Mouse (Mus musculus): ENCODE results near the gene Car10. TPM values are rescaled to one million over a fixed set of nuclear protein-coding genes. Genes with fewer than 3 reads are reported as not detected.
"Not testable (repeated sequence)": the region's sequence is repeated elsewhere in the genome, so short reads cannot be mapped to it uniquely, and the experiment has no call there.

Gene Car10
- polyA plus RNA-seq, 1 experiment from 2014 or later = not detected

DNA sequence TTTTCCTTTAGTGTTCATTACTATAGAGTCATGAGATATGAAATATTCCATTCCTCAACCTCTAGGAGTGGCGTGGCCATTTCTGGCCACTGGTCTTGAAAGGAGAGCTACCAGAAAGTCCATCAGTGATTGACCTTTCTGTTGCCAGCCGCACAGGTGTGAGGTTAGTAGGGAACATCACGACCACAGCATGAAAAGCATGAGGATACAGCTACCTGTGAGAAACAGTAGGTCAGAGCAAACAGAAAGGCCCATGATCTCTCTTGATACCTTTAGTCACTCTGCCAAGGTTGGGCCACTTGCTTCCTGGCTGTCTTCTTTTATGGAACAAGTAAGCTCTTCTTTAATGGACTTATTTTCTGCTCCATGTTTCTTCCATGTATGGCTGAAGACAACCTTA, 246.1 kb downstream of the Car10 start:
- H3K4me2 ChIP-seq (ENCODE audit: low read depth, low read length) = no peak overlapping the region
- no peaks in the 10 kb centered on the region for H3K9me3 ChIP-seq (ENCODE audit: control insufficient read depth, low read length)
- 75% methylated on average over 3 of the region's 3 CpGs for WGBS
- ATAC-seq (ENCODE audit: low read depth) = no peak
- no peaks in the 10 kb centered on the region for H3K36me3 ChIP-seq (ENCODE audit: control insufficient read depth, insufficient read depth, low read length)
- no peaks in the 10 kb centered on the region for H3K27me3 ChIP-seq (ENCODE audit: control insufficient read depth, insufficient read depth, low read depth, low read length)
- H3K4me1 ChIP-seq (replicated peaks; ENCODE audit: control insufficient read depth, insufficient read depth, low read length) = no peaks in the 10 kb centered on the region
- no peak overlapping the region for H3K9ac ChIP-seq (ENCODE audit: low read length)
- H3K27ac ChIP-seq (ENCODE audit: low read length) = no peak overlapping the region
- H3K4me3 ChIP-seq (ENCODE audit: low read length) = no peak overlapping the region

DNA sequence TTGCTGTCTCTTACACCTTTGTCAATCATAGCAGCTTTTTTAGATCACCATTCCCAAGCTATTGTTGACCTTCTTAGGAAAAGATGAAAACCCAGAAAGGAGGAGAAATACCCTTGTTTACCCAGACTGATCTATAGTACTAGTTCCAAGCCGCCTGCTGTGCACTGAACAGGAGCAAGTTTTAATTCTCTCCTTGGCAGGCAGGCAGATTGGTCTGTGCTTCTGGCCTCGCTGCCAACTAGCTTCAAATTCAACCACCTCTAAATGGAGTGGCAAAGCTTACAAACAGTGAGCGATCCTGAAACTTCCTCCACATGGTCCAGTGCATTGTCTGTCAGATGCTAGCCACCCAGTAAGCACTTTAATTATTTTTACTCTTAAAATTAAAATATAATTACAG, 247.0 kb downstream of the Car10 start:
- H3K36me3 ChIP-seq (ENCODE audit: control insufficient read depth, insufficient read depth, low read length) = no peaks in the 10 kb centered on the region
- H3K4me3 ChIP-seq (ENCODE audit: low read length) = no peak overlapping the region
- 74% methylated on average over 3 of the region's 3 CpGs for WGBS
- no peak overlapping the region for H3K4me2 ChIP-seq (ENCODE audit: low read depth, low read length)
- no peaks in the 10 kb centered on the region for H3K27me3 ChIP-seq (ENCODE audit: control insufficient read depth, insufficient read depth, low read depth, low read length)
- no peaks in the 10 kb centered on the region for H3K4me1 ChIP-seq (replicated peaks; ENCODE audit: control insufficient read depth, insufficient read depth, low read length)
- H3K27ac ChIP-seq (ENCODE audit: low read length) = no peak overlapping the region
- no peak overlapping the region for H3K9ac ChIP-seq (ENCODE audit: low read length)
- ATAC-seq (ENCODE audit: low read depth) = no peak
- H3K9me3 ChIP-seq (ENCODE audit: control insufficient read depth, low read length) = no peaks in the 10 kb centered on the region

DNA sequence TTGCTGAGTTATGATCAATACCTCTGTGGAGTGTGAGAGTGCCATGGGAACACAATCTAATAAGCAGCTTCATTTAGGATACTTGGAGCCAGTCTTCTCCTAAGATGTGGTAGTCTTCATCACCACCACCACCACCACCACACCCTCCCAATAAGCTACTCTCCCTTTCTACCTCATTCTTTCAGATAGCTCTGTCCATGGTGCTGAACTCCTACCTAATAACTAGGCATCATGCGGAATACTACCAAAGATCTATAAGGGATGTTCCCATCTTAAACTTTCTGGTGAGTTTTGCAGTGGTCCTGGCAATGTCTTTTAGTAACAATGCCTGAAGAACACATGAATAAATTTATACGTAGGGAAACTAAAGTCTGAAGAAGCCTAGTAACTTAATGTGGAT, 263.7 kb downstream of the Car10 start:
- H3K4me2 ChIP-seq (ENCODE audit: low read depth, low read length) = no peak overlapping the region
- H3K27ac ChIP-seq (ENCODE audit: low read length) = no peak overlapping the region
- H3K27me3 ChIP-seq (ENCODE audit: control insufficient read depth, insufficient read depth, low read depth, low read length) = no peaks in the 10 kb centered on the region
- no peak overlapping the region for H3K4me3 ChIP-seq (ENCODE audit: low read length)
- H3K9me3 ChIP-seq (ENCODE audit: control insufficient read depth, low read length) = no peaks in the 10 kb centered on the region
- WGBS = 70% methylated on average over 2 of the region's 2 CpGs
- ATAC-seq (ENCODE audit: low read depth) = no peak
- no peaks in the 10 kb centered on the region for H3K4me1 ChIP-seq (replicated peaks; ENCODE audit: control insufficient read depth, insufficient read depth, low read length)
- H3K36me3 ChIP-seq (ENCODE audit: control insufficient read depth, insufficient read depth, low read length) = no peaks in the 10 kb centered on the region
- no peak overlapping the region for H3K9ac ChIP-seq (ENCODE audit: low read length)

DNA sequence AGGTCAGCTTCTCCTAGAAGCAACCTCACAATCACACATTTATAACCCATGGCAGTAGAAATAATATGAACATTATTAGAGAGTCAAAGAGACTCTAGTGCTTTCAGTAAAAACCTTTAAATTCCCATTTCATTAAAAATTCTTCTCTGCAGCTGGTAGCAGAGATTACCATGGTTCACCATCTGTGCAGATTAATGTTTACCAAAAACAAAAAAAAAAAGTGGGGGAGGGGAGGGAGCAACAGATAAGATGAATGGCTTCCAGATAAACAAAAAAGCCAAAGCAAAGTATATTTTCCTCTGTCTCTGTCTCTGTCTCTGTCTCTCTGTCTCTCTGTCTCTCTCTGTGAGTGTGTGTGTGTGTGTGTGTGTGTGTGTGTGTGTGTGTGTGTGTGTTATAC, 266.3 kb downstream of the Car10 start:
- H3K36me3 ChIP-seq (ENCODE audit: control insufficient read depth, insufficient read depth, low read length) = no peaks in the 10 kb centered on the region
- no peaks in the 10 kb centered on the region for H3K4me1 ChIP-seq (replicated peaks; ENCODE audit: control insufficient read depth, insufficient read depth, low read length)
- H3K4me3 ChIP-seq (ENCODE audit: low read length) = no peak overlapping the region
- no peaks in the 10 kb centered on the region for H3K27me3 ChIP-seq (ENCODE audit: control insufficient read depth, insufficient read depth, low read depth, low read length)
- ATAC-seq (ENCODE audit: low read depth) = no peak
- no peaks in the 10 kb centered on the region for H3K9me3 ChIP-seq (ENCODE audit: control insufficient read depth, low read length)
- no peak overlapping the region for H3K4me2 ChIP-seq (ENCODE audit: low read depth, low read length)
- H3K27ac ChIP-seq (ENCODE audit: low read length) = no peak overlapping the region
- no peak overlapping the region for H3K9ac ChIP-seq (ENCODE audit: low read length)

DNA sequence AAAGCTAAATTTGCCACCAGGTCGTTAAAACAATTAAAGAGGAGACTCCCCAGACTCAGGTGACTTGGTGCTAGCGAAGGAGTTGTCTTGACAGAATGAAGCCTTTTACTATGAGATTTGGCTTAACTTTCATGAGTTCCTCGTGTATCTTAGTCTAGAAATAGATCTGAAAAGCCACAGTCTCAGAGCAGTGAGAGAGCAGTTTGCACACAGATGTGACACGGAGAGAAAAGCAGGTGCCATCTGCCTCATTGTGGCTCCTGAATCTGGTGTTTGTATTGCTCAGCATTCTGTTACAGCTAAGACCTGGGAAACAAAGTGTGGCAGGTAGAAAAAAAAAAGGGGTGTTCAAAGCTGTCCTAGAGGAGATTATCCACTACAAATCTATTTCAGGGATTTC, 269.4 kb downstream of the Car10 start:
- no peaks in the 10 kb centered on the region for H3K4me1 ChIP-seq (replicated peaks; ENCODE audit: control insufficient read depth, insufficient read depth, low read length)
- H3K9ac ChIP-seq (ENCODE audit: low read length) = no peak overlapping the region
- no peak overlapping the region for H3K27ac ChIP-seq (ENCODE audit: low read length)
- H3K4me3 ChIP-seq (ENCODE audit: low read length) = no peak overlapping the region
- H3K9me3 ChIP-seq (ENCODE audit: control insufficient read depth, low read length) = no peaks in the 10 kb centered on the region
- 54% methylated on average over 4 of the region's 4 CpGs for WGBS
- ATAC-seq (ENCODE audit: low read depth) = no peak
- no peak overlapping the region for H3K4me2 ChIP-seq (ENCODE audit: low read depth, low read length)
- H3K27me3 ChIP-seq (ENCODE audit: control insufficient read depth, insufficient read depth, low read depth, low read length) = no peaks in the 10 kb centered on the region
- H3K36me3 ChIP-seq (ENCODE audit: control insufficient read depth, insufficient read depth, low read length) = no peaks in the 10 kb centered on the region

DNA sequence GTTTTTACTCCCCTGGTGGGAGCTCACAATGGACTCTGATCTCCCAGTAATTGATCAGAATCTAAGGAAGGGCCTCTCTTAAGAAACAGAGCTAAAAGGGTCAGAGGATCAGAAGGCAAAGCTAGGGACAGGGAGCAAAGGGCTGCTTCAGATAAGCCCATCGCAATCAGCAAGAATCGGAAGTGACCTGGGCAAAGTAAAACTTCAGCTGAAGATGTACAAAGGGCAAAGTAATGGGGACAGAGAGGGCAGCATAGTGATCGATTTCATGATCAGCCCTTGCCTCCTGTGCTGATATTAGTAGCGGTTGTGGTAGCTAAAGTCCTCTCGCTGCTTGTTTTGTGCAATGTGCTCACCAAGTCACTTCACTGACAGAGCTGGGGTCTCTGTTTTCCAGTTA, 269.9 kb downstream of the Car10 start:
- no peaks in the 10 kb centered on the region for H3K4me1 ChIP-seq (replicated peaks; ENCODE audit: control insufficient read depth, insufficient read depth, low read length)
- H3K36me3 ChIP-seq (ENCODE audit: control insufficient read depth, insufficient read depth, low read length) = no peaks in the 10 kb centered on the region
- no peak overlapping the region for H3K4me3 ChIP-seq (ENCODE audit: low read length)
- no peak overlapping the region for H3K4me2 ChIP-seq (ENCODE audit: low read depth, low read length)
- WGBS = 76% methylated on average over 5 of the region's 5 CpGs
- H3K27me3 ChIP-seq (ENCODE audit: control insufficient read depth, insufficient read depth, low read depth, low read length) = no peaks in the 10 kb centered on the region
- H3K9me3 ChIP-seq (ENCODE audit: control insufficient read depth, low read length) = no peaks in the 10 kb centered on the region
- ATAC-seq (ENCODE audit: low read depth) = no peak
- H3K9ac ChIP-seq (ENCODE audit: low read length) = no peak overlapping the region
- no peak overlapping the region for H3K27ac ChIP-seq (ENCODE audit: low read length)

DNA sequence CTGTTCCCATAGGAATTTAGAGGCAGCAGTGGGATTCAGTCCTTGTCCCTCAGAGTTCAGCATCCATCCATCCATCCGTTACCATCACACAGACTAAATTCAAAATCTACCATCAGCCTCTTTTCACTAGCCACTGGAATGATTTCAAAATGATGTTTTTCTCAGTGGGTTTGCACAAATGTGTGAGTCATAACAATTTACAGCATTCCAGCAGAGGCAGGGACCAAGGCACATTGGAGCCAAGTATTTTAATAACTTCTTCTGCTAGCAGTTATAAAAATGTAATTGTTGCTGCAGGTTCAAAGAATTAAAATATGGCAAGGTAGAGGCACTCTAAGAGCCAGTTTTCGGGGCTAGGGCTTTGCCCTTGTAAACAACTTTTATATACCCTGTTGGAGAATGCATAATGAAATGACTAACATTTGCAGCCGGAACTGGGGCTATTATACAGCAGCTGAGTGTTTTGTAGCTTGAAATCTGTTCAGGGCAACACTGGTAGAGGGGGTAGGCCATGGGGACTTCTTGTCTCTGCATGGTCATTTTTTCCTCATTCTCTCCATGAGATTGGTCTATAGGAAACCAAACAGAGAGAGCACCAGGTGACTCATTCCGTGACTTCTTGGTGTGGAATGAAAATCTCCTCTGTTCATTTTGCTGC, 276.0 kb downstream of the Car10 start:
- Histone ChIP-seq H3K4me2 (ENCODE audit: low read depth, low read length) (no peak overlapping the region), H3K4me3 (ENCODE audit: low read length) (no peak overlapping the region), H3K27ac (ENCODE audit: low read length) (no peak overlapping the region), H3K27me3 (ENCODE audit: control insufficient read depth, insufficient read depth, low read depth, low read length) (no peaks in the 10 kb centered on the region), H3K9ac (ENCODE audit: low read length) (no peak overlapping the region), H3K36me3 (ENCODE audit: control insufficient read depth, insufficient read depth, low read length) (no peaks in the 10 kb centered on the region), H3K9me3 (ENCODE audit: control insufficient read depth, low read length) (no peaks in the 10 kb centered on the region), H3K4me1 (replicated peaks; ENCODE audit: control insufficient read depth, insufficient read depth, low read length) (no peaks in the 10 kb centered on the region)
- 71% methylated on average over 4 of the region's 4 CpGs for WGBS
- no peak for ATAC-seq (ENCODE audit: low read depth)

DNA sequence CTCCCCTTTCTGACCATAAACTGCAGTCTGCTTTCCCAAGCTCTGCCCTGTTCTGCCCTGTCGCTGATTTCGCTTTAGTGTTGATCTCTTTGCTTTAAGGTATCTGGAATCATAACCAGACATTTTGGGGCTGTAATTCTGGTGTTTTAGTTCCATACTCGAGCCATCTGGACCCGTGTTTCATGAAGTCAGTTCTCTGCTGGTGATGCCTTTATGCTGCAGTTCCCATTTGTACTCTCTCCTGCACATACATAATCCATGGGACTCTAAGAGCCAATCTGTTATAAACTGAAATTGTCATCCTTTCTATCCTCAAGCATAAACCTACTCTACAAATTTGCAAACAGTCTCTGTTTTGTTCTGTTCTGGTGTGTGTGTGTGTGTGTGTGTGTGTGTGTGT, 293.3 kb downstream of the Car10 start:
- Histone ChIP-seq H3K27me3 (ENCODE audit: control insufficient read depth, insufficient read depth, low read depth, low read length) (no peaks in the 10 kb centered on the region), H3K27ac (ENCODE audit: low read length) (no peak overlapping the region), H3K9ac (ENCODE audit: low read length) (no peak overlapping the region), H3K36me3 (ENCODE audit: control insufficient read depth, insufficient read depth, low read length) (no peaks in the 10 kb centered on the region), H3K4me2 (ENCODE audit: low read depth, low read length) (no peak overlapping the region), H3K4me3 (ENCODE audit: low read length) (no peak overlapping the region), H3K9me3 (ENCODE audit: control insufficient read depth, low read length) (no peaks in the 10 kb centered on the region), H3K4me1 (replicated peaks; ENCODE audit: control insufficient read depth, insufficient read depth, low read length) (no peaks in the 10 kb centered on the region)
- ATAC-seq (ENCODE audit: low read depth) = no peak
- 66% methylated on average over 4 of the region's 4 CpGs for WGBS

DNA sequence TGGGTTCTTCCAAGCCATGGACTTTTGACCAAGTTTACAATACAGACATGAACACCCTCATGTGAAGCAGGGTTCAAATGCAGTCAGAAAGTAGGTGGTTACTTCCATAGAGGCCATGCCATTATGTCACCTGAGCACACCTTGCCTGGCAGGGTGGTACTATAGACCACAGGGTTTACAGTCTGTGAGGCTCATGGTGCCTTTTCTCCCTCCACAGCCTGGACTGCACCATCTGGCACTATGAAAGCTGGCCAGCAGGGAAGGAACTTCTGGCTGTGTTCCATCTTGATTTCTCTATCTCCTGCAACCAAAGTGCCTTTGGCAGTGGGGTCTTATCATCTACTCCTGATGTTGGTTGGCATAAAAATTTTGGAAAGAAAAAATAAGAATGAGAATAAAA, 295.5 kb downstream of the Car10 start:
- not testable (repeated sequence) for H3K4me1 ChIP-seq (replicated peaks; ENCODE audit: control insufficient read depth, insufficient read depth, low read length); H3K27me3 ChIP-seq (ENCODE audit: control insufficient read depth, insufficient read depth, low read depth, low read length); H3K9me3 ChIP-seq (ENCODE audit: control insufficient read depth, low read length); ATAC-seq (ENCODE audit: low read depth); H3K36me3 ChIP-seq (ENCODE audit: control insufficient read depth, insufficient read depth, low read length); H3K4me3 ChIP-seq (ENCODE audit: low read length); H3K27ac ChIP-seq (ENCODE audit: low read length); H3K4me2 ChIP-seq (ENCODE audit: low read depth, low read length); H3K9ac ChIP-seq (ENCODE audit: low read length)

DNA sequence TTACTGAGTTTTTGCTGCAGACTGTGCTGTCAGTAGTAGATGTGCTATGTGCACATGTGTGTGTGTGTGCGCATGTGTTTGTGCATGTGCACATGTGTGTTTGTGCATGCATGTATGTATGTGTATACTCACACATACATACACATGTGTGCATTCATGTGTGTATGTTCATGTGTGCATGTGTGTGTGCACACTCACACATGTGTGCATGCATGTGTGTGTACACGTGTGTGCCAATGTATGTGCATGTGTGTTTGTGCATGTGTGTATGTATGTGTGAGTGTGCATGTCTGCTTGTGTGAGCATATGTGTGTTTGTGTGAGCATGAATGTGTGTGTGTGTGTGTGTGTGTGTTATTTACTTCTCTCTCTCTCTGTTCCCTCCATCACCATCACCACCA, 298.5 kb downstream of the Car10 start:
- no peaks in the 10 kb centered on the region for H3K4me1 ChIP-seq (replicated peaks; ENCODE audit: control insufficient read depth, insufficient read depth, low read length)
- H3K27ac ChIP-seq (ENCODE audit: low read length) = no peak overlapping the region
- no peak overlapping the region for H3K9ac ChIP-seq (ENCODE audit: low read length)
- no peaks in the 10 kb centered on the region for H3K27me3 ChIP-seq (ENCODE audit: control insufficient read depth, insufficient read depth, low read depth, low read length)
- H3K4me3 ChIP-seq (ENCODE audit: low read length) = no peak overlapping the region
- no peaks in the 10 kb centered on the region for H3K9me3 ChIP-seq (ENCODE audit: control insufficient read depth, low read length)
- 83% methylated on average over 2 of the region's 2 CpGs for WGBS
- no peak for ATAC-seq (ENCODE audit: low read depth)
- H3K4me2 ChIP-seq (ENCODE audit: low read depth, low read length) = no peak overlapping the region
- no peaks in the 10 kb centered on the region for H3K36me3 ChIP-seq (ENCODE audit: control insufficient read depth, insufficient read depth, low read length)
